Mouse (Mus musculus) thymus, adult 2 months (tissue): ENCODE data around the gene Wwox.

Source experiments
- CTCF ChIP-seq: fragments of 200-500 bp; IDR thresholded peaks from 2 replicates; pipeline ENCODE4 v1.5.1; 2012; ENCODE audit warnings: mild to moderate bottlenecking, control low read depth, low read length, moderate library complexity, borderline replicate concordance; ENCODE audit not compliant: control insufficient read depth, poor library complexity, insufficient read depth; ENCODE audit errors: extremely low read depth
- POLR2A ChIP-seq: fragments of 200-500 bp; IDR thresholded peaks from 2 replicates; pipeline ENCODE4 v1.6.1; 2012; ENCODE audit warnings: mild to moderate bottlenecking, low read length, control low read depth, moderate library complexity; ENCODE audit not compliant: control insufficient read depth, poor library complexity, insufficient read depth; ENCODE audit errors: extremely low read depth

GRCm38 (mm10) chr8:114855833-114856232, 416.4 kb downstream of the Wwox start:
- TF ChIP-seq CTCF (no peak), POLR2A (no peak)
